Comparison of ENCODE assay signal across 26 mouse cellular contexts in the genomic region with DNA sequence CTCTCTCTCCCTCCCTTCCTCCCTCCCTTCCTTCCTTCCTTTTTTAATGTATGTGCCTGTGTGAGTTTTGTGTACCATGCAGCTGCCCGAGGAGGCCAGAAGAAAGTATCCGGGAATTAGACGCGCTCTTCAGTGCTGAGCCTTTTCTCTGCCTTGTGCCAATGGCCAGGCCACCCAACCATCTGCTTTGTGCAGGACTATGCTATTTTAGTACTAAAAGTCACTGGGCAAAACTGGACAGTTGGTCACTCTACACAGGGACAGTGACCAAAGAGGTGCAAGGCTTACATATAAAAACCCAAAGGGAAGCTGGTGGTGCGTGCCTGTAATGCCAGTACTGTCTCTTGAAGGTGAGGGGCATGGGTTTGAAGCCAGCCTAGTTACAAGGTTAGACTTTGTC. TPM values are rescaled to one million over a fixed set of nuclear protein-coding genes. Genes with fewer than 3 reads are reported as not detected.
A peak's percentile ranks its signal among the peaks of the same experiment; 100 is the strongest.
DNase-seq lines count a peak whose midpoint lies in the region; ATAC-seq lines count a peak whose summit lies in the region.
"Had no signal": no experiment of that assay in that cellular context is flagged by ENCODE, and none has a peak within 500 bp of the region (broad histone marks: within the 10 kb centered on the region; RNA-seq: fewer than 3 reads in every experiment).

No protein-coding gene starts in this region.

- peaks cover 66% of the 10 kb centered on the region for H3K4me1 ChIP-seq in midbrain, embryonic 10.5 days
- peaks cover 15% of the 10 kb centered on the region; the same call in 1 of the 2 replicates for H3K4me1 ChIP-seq in midbrain, embryonic 11.5 days (ENCODE audit: control insufficient read depth, insufficient read depth, low read length)
- peaks cover 50% of the 10 kb centered on the region for H3K4me1 ChIP-seq in limb, embryonic 12.5 days (replicated peaks)
- H3K4me1 ChIP-seq in intestine, embryonic 16.5 days (ENCODE audit: control insufficient read depth, insufficient read depth, low read length) = peaks cover 8% of the 10 kb centered on the region

- H3K4me2 ChIP-seq in midbrain, embryonic 11.5 days = no peak overlapping the region
- no peak overlapping the region for H3K4me2 ChIP-seq in limb, embryonic 12.5 days
- H3K4me2 ChIP-seq in intestine, embryonic 16.5 days (ENCODE audit: low read depth, low read length) = no peak overlapping the region
- H3K4me2 ChIP-seq: forebrain, embryonic 15.5 days; heart, embryonic 13.5 days; lung, embryonic 14.5 days; neural tube, embryonic 13.5 days had no signal

- no peak overlapping the region for H3K4me3 ChIP-seq in midbrain, embryonic 10.5 days
- H3K4me3 ChIP-seq in midbrain, embryonic 11.5 days (ENCODE audit: low read depth, low read length) = no peak overlapping the region
- no peak overlapping the region for H3K4me3 ChIP-seq in limb, embryonic 12.5 days (replicated peaks)
- H3K4me3 ChIP-seq in intestine, embryonic 16.5 days (ENCODE audit: low read length) = no peak overlapping the region
- H3K4me3 ChIP-seq: forebrain, embryonic 15.5 days; heart, embryonic 13.5 days; megakaryocyte, embryonic 14.5 days; myocyte; neural tube, embryonic 13.5 days had no signal

- no peak overlapping the region for H3K9ac ChIP-seq in midbrain, embryonic 11.5 days (ENCODE audit: low read length)
- H3K9ac ChIP-seq in limb, embryonic 12.5 days (replicated peaks) = no peak overlapping the region
- no peak overlapping the region for H3K9ac ChIP-seq in intestine, embryonic 16.5 days (ENCODE audit: low read depth, low read length)
- H3K9ac ChIP-seq: forebrain, embryonic 15.5 days; heart, embryonic 13.5 days; liver, embryonic 14.5 days; lung, embryonic 14.5 days; neural tube, embryonic 13.5 days had no signal

- no peaks in the 10 kb centered on the region for H3K36me3 ChIP-seq in midbrain, embryonic 10.5 days
- H3K36me3 ChIP-seq in midbrain, embryonic 11.5 days (ENCODE audit: control insufficient read depth, insufficient read depth, low read length) = no peaks in the 10 kb centered on the region
- no peaks in the 10 kb centered on the region for H3K36me3 ChIP-seq in limb, embryonic 12.5 days
- no peaks in the 10 kb centered on the region for H3K36me3 ChIP-seq in intestine, embryonic 16.5 days (ENCODE audit: control insufficient read depth, insufficient read depth, low read length)
- H3K36me3 ChIP-seq: forebrain, embryonic 15.5 days; heart, embryonic 13.5 days; neural tube, embryonic 13.5 days had no signal

- no peak for ATAC-seq in midbrain, embryonic 11.5 days (ENCODE audit: low FRiP score)
- no peak for ATAC-seq in limb, embryonic 12.5 days (ENCODE audit: insufficient number of reproducible peaks, insufficient read depth, low FRiP score, low TSS enrichment, low read depth)
- ATAC-seq in intestine, embryonic 16.5 days = no peak
- ATAC-seq: forebrain, embryonic 15.5 days; midbrain, embryonic 16.5 days had no signal

- H3K27me3 ChIP-seq in midbrain, embryonic 10.5 days (ENCODE audit: low read depth, poor library complexity, severe bottlenecking) = peaks cover 8% of the 10 kb centered on the region
- peaks cover 6% of the 10 kb centered on the region for H3K27me3 ChIP-seq in midbrain, embryonic 11.5 days (ENCODE audit: control insufficient read depth, insufficient read depth, low read length)
- H3K27me3 ChIP-seq in limb, embryonic 12.5 days = no peaks in the 10 kb centered on the region
- peaks cover 3% of the 10 kb centered on the region; the same call in 1 of the 2 replicates for H3K27me3 ChIP-seq in intestine, embryonic 16.5 days (replicated peaks; ENCODE audit: control insufficient read depth, insufficient read depth, low read length)
- H3K27me3 ChIP-seq: CH12.LX; megakaryocyte, embryonic 14.5 days had no signal

- no peak for DNase-seq in midbrain, embryonic 10.5 days (ENCODE audit: low spot score)
- no peak for DNase-seq in midbrain, embryonic 11.5 days (ENCODE audit: low spot score, missing footprints)
- peak; percentile 65 for DNase-seq in cerebellum, adult 11 months
- DNase-seq in cerebellum, adult 9-11 months = peak; percentile 86
- DNase-seq in c-Kit-positive CD71-positive TER-119-positive erythroid progenitor cells, embryonic 14.5 days (ENCODE audit: low spot score) = no peak
- DNase-seq: adrenal gland, postnatal 10 days; B cell, adult 2 months; gastrocnemius, postnatal 10 days; heart, adult 18-20 months; heart, postnatal 14 days; kidney, adult 11 months; lung, embryonic 14.5 days; lung, postnatal 36 days; retina, postnatal 1 day; thymus, adult 18-20 months; thymus, postnatal 36 days had no signal

- 60% methylated on average over 5 of the region's 5 CpGs for WGBS in midbrain, embryonic 10.5 days
- 40% methylated on average over 5 of the region's 5 CpGs for WGBS in midbrain, embryonic 11.5 days
- 77% methylated on average over 5 of the region's 5 CpGs for WGBS in limb, embryonic 12.5 days
- WGBS in intestine, embryonic 16.5 days = 77% methylated on average over 5 of the region's 5 CpGs

- peak overlapping the region; percentile 38; the same call in 1 of the 2 replicates for H3K27ac ChIP-seq in midbrain, embryonic 10.5 days (replicated peaks)
- H3K27ac ChIP-seq in midbrain, embryonic 11.5 days (ENCODE audit: low read depth, low read length) = no peak overlapping the region
- H3K27ac ChIP-seq in limb, embryonic 12.5 days = peak overlapping the region; percentile 41
- no peak overlapping the region for H3K27ac ChIP-seq in intestine, embryonic 16.5 days (ENCODE audit: low read length)
- H3K27ac ChIP-seq: heart, embryonic 13.5 days; liver, embryonic 14.5 days; neural tube, embryonic 13.5 days had no signal

- H3K9me3 ChIP-seq in midbrain, embryonic 10.5 days (replicated peaks) = no peaks in the 10 kb centered on the region
- H3K9me3 ChIP-seq in midbrain, embryonic 11.5 days (ENCODE audit: control insufficient read depth, low read length) = no peaks in the 10 kb centered on the region
- H3K9me3 ChIP-seq in limb, embryonic 12.5 days = no peaks in the 10 kb centered on the region
- H3K9me3 ChIP-seq in intestine, embryonic 16.5 days (ENCODE audit: control insufficient read depth, low read length) = no peaks in the 10 kb centered on the region
- H3K9me3 ChIP-seq: forebrain, embryonic 15.5 days; heart, embryonic 13.5 days; megakaryocyte, embryonic 14.5 days; neural tube, embryonic 13.5 days had no signal

RNA-seq across cellular contexts. Expression of a gene that starts 33.2 kb away (rescaled TPM):
- polyA plus RNA-seq in midbrain, embryonic 10.5 days (2016; fragmentation: Nextera tagmentation; extraction: Ambion mirVana) = 42.0 and 63.0 TPM in 2 replicates
- polyA plus RNA-seq in midbrain, embryonic 11.5 days (2014; fragmentation: Nextera tagmentation; extraction: Ambion mirVana) = 24.4 and 25.5 TPM in 2 replicates
- 89.5 and 93.5 TPM in 2 replicates for polyA plus RNA-seq in limb, embryonic 12.5 days (2016; fragmentation: Nextera tagmentation; extraction: Ambion mirVana)
- 8.9 and 9.5 TPM in 2 replicates for polyA plus RNA-seq in intestine, embryonic 16.5 days (2015; fragmentation: Nextera tagmentation; extraction: Ambion mirVana)

RNA-seq across cellular contexts. Expression of a gene that starts 51.5 kb away (rescaled TPM):
- polyA plus RNA-seq in midbrain, embryonic 10.5 days (2016; fragmentation: Nextera tagmentation; extraction: Ambion mirVana) = 2.0 and 2.4 TPM in 2 replicates
- 3.0 and 3.6 TPM in 2 replicates for polyA plus RNA-seq in midbrain, embryonic 11.5 days (2014; fragmentation: Nextera tagmentation; extraction: Ambion mirVana)
- 4.6 and 6.0 TPM in 2 replicates for polyA plus RNA-seq in limb, embryonic 12.5 days (2016; fragmentation: Nextera tagmentation; extraction: Ambion mirVana)
- polyA plus RNA-seq in intestine, embryonic 16.5 days (2015; fragmentation: Nextera tagmentation; extraction: Ambion mirVana) = 3.3 and 3.4 TPM in 2 replicates

Comparison
In these comparisons a context has a peak if more than half of its experiments do, and no peak if none do; other contexts are left out.
1. H3K27ac ChIP-seq: peak in midbrain, embryonic 10.5 days (single experiment) and limb, embryonic 12.5 days (single experiment); none in midbrain, embryonic 11.5 days (single experiment) and intestine, embryonic 16.5 days (single experiment).
2. DNase-seq: peak in cerebellum, adult 11 months (single experiment) and cerebellum, adult 9-11 months (single experiment); none in midbrain, embryonic 10.5 days (single experiment), midbrain, embryonic 11.5 days (single experiment) and c-Kit-positive CD71-positive TER-119-positive erythroid progenitor cells, embryonic 14.5 days (single experiment).